Mouse (Mus musculus) layer of hippocampus, postnatal 25 days (tissue): Measurements from ENCODE around the gene BC025920. TPM values are rescaled to one million over a fixed set of nuclear protein-coding genes. Genes with fewer than 3 reads are reported as not detected.

Experiments used
- DNase-seq, 2 experiments: peaks; one replicate each; pipeline ENCODE4 v3.0.0; 2022; ENCODE audit warnings: mixed read lengths in 2 of 2, low spot score in 1 of 2; ENCODE audit errors: extremely low spot score in 1 of 2
- total RNA-seq, 2 experiments: library from RNA; stranded (reverse); gene quantifications; 2 replicates each; pipeline ENCODE4 v1.2.3; 2021

The BC025920 gene
- total RNA-seq, 2 experiments from 2014 or later, result 4.2 to 4.4 TPM

DNA sequence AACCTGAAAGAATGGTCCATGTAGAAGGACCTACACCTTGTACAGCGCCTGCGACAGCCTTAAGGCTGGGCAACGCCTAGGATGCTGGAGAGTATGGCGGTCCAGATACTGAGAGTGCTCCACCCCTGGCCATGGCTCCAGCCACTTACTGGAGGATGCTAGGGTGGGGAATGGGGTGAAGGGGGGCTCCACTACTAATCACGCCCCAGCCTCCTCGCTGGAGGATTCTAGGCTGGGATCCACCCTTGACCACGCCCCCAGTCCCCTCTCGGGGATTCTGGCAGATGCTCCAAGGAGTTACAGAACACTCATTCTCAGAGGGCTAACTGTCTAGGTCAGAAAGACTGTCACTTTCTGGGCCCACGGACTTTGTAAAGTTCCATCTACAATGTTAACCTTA, 33.1 kb upstream of the BC025920 start:
- no peak for DNase-seq

DNA sequence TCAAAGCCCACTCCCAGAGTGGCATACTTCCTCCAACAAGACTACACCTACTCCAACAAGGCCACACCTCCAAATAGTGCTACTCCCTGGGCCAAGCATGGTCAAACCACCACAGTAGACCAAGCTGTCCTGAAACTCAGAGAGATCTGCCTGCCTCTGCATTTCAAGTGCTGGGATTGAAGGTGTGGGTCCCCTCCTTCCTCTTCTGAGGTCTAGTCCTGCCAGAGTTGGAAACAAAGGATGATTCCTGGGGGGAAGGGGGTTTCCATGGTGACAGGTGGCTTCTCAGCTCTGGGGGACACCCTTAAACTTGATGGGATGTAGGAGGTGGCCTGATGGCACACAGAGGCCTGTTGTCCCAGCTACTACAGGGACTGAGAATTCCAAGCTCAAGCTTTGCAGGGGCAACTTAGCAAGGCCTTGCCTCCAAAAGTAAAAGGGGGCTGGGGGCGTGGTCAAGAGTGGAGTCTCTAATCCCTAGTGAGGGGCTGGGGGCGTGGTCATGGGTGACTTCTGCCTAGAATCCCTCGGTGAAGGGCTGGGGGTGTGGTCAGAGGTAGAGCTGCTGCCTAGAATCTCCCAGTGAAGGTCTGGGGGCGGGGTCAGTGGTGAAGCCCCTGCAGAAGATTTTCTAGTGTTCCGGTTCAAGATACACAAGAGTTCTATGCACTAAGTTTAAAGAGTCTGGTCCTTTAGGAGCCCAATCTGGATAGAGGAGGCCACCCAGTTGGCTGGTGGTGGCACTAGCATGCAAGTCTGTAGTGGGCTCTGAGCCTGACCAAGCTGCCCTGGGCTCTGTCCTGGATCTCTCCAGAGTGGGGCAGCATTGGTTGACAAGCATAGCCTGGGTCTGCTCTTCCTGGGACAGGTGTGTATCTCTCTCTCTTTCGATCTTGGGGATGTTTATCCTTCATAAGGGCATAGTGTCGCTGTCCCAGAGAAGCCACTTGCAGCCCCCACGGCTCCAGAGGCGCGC, 31.7 kb upstream of the BC025920 start, which contains the start of gene Tle2:
TSS of gene Tle2 (plus strand) at position 481 of the 976 bp plus-strand sequence.
- no peak for DNase-seq

DNA sequence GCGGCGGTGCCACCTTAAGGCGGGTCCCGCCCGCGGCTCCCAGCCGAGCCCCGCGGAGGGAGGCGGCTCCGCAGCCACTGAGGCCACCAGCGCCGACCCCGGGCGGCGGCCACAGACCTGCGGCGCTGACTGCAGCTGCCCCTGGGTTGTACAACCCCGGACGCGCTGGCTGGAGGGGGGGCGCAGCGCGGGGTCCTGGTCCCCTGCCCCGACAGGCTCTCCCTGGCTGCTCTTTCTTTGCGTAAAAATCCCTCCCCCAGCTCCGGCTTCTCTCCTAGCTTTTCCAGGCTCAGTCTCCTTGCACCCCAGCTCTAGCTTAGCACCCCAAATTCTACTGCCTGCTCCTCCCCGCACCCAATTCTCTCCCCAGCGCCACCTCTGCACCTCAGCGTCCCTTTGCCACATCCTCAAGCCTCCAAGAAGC, 30.9 kb upstream of the BC025920 start:
- DNase-seq, result no peak

DNA sequence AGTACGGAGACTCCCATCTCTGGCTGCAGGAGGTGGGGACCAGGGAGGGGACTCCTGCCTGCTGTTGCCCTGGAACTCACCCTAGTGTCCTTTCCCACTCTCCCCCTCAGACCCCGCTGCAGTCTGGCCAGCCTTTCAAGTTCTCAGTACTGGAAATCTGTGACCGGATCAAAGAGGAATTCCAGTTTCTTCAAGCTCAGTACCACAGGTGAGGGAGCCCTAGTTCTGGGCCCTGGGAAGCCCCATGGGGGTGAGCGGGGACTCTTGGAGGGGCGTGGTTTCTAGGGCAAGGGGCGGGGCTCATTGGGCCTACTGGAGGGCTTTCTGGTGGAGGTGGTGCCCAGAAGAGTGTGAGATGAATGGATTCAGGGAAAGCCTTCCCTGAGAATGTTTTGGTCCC, 30.4 kb upstream of the BC025920 start:
- DNase-seq, result no peak

DNA sequence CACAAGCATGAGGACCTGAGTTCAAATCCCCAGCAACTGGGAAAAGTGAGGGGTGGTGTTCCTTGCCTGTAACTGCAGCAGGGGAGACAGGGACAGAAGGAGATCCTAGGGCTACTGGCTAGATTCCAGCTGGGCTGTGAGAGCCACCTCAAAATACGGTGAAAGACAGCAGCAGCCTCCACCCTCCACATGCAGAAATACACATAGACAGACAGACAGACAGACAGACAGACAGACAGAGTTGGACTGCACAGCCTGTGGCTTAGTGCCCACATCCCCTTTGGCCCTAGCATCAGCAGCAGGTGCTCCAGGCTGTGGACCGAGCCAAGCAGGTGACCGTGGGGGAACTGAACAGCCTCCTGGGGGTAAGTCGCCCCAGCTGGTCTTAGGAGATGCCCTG, 26.1 kb upstream of the BC025920 start:
- DNase-seq, result no peak

DNA sequence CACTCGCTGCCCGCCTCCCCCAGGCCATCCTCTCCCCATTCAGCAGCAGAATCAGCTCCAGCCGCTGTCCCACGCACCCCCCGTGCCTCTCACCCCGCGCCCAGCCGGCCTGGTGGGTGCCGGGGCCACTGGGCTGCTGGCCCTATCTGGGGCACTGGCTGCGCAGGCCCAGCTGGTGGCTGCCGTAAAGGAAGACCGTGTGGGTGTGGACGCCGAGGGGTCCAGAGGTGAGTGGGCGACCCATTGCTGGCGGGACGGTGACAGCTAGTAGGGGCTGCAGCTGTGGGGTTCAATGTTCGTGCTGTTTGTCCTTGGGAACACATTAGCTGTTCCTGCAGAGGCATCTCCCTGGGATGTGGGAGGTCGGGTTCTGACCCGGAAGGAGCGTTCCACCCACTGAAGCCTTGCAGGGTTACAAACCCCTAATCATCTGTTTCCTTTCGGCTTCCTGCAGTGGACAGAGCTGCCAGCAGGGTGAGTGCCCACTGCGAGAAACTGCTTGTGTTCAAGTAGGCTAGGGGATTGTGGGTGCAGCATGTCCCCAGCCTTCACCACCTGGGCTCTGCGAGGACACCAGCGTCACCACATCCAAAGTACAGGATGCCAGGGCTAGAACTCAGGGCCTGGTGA, 25.5 kb upstream of the BC025920 start:
- DNase-seq, result no peak

DNA sequence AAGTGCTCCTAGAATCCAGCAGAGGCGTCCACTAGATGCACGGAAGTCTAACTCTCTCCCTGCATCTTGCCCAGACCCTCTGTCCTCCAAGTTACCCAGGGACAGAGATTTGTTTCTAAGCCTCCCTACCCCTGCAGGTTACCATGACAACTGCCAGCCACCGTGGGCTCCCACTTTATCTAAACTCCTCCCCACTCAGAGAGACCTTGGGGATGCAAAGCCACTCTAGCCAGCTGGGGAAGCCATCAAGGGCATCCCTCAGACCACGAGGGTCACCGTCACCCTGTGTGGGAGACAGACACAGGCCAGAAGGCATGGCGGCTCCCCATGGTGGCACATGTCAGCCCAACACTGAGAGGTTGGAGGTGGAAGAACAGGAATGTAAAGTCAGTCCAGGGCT, 22.7 kb upstream of the BC025920 start:
- DNase-seq, result no peak

DNA sequence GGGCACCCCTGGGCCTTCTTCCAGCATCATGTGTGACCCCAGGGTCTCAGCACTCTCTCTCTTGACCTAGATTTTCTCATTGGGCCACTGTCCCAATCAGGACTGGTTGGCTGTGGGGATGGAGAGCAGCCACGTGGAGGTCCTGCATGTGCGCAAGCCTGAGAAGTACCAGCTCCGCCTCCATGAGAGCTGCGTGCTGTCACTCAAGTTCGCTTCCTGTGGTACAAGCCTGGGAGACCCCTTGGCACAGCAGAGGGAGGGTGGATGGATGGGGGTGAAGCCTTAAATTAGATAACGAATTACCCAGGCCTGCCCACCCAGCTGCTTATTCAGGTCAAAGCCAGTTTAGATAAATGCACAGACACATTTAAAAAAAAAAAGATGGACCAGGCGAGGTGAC, 17.3 kb upstream of the BC025920 start:
- DNase-seq, result no peak

DNA sequence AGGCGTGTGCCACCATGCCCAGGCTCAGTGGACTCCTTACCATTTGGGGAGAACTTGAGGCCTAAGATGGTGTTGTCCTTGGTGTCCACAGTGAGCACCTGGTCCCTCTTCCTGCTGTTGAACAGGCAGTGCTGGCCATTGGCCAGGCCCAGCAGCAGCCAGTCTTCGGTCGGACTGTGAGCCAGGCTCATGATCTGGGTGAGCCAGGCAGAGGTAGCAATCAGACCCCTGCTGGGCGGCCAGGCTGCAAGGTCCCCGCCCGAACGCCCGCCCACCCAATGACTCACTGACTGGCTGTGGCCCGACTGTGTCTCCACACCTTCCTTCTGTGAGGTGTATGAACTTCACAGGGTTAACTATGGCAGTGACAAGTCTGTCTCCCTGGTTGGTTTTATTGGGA, 14.2 kb upstream of the BC025920 start:
- no peak for DNase-seq

DNA sequence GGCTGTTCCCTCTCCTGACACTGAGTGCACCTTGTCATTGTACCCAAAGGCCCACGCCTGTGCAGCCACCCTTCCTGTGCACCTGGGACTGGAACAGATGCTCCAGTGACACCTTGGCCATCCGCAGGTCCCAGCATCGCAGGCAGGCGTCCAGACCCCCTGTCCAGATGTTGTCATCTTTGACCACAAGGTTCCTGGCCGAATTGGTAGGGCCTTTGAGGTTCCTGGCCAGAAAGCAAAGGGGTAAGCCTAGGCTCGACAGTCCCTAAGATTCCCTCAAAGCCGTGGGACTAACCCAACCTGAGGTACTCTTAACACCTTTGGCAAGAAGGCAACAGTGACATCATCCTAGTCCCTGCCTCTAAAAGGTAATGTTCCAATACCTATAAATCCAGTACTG, 13.4 kb upstream of the BC025920 start:
- DNase-seq, result no peak

DNA sequence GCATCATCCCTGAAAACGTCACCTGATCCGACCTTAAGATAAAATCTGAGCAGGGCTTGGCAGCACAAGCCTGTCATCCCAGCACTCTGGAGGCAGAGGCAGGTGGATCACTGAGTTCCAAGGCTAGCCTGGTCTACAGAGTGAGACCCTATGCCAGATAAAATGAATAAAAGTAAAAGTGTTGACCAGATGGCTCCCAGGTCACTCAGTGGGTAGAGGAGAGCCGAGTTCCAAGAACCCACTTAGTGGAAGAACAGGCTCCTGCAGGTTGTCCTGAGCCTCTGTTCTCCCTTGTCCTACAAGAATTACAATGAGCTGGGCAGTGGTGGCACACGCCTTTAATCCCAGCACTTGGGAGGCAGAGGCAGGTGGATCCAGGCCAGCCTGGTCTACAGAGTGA, 12.8 kb upstream of the BC025920 start:
- no peak for DNase-seq

DNA sequence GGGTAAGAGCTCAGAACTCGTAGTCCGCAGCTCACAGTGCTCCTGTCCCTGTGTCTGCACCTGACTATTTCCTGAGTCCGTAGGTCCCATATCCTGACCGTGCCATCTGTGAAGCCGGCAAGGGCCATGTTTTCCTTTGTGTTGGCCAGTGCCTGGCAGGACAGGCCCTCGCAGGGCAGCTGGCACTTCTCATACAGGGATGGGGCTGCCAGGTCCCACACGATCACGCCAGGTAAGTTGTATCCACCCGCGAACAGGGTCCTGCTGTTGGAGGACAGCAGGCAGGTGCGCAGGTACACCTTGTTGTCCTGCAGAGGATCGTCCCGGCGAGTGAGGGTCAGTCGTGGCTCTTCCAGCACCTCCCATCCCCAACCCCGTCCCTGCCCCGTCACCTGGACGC, 12.1 kb upstream of the BC025920 start:
- no peak for DNase-seq

DNA sequence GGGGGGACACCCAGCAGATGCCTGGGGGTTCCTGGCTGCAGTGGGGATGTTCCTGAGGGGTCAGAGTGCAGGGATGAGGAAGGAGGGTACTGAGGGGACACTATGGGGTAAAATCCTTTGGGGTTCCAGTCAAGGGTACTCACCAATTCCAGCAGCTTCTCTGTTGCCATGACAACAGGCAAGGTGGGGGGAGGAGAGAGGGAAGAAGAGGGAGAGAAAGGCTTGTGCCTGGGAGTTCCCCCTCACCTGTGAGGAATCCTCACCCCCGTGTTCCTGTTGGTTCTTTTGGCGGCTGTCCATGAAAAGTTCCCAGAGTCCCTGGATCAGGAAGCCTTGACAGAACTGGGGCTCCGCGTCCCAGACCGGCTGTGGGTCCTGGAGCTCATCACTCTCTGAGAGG, 10.5 kb upstream of the BC025920 start:
- DNase-seq, result no peak

DNA sequence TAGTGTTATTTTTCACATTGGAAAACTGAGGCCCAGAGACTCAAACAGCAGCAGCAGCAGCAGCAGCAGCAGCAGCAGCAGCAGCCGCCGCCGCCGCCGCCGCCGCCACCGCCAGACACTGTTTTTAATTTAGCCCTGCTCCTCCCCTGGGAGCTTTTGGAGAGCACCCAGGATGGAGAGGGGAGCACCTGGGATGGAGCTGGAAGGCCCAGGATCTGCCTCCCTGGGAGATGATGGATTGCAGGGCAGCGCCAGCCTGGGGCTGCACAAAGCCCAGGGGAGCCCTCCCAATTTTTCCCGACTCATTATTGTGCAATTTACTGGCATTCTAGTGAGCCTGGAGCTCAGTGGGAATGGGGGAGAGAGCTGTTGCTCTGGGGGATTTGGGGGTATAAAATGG, 9.5 kb upstream of the BC025920 start:
- no peak for DNase-seq

DNA sequence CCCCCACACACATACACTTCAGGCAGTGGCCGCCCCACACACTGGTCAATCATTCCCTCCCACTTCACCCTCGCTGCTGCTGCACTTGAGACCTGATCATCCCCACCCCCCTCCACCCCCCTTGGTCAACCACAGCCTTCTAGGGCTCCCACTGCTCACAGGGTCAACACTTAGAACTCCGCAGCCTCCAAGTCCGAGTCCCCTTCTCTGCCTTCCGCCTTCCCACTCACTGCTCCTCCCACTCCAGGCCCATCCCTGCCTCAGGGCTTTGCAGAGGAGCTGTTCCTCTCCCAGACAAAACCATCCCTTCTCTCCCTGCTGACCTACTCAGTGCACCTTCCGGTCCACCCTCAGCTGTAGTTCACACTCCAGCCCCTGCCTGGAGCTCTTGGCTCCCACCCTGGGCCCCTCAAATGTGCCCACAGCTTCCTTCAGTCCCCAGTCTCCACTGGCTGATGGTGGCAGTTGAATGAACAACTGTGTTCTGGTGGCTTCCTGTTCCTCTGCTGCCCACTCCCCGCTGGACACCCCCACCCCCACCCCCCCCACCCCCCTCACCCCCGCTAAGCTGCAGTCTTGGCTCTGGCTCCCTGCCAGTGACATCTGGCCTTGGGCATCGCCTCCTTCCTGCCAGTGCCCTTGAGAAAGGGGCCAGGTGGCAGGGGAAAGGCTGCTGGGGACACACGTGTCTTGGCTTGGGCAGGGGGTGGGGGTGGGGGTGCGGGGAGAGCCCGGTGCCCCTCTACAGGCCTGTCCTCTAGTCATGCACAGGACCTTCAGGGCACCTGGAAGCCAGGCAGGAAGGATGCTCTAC, 8.7 kb upstream of the BC025920 start:
- no peak for DNase-seq

DNA sequence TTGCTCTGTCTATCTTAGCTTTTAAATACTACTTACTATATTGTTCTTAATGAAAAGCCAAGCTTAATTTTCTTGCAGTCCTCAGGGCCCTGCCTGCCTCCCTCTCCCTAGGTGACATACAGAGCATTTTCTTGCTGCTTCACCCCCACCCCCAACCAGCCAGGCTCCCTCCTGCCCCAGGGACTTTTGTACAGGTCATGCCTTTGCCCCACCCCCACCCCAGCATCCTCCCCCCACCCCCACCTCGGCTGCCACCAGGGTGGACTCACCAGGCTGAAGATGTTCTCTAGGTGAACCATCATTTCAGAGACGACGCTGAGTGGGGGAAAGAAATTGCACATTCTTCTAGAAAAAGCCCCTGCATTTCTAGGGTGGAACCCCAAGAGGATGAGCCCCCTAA, 7.7 kb upstream of the BC025920 start:
- DNase-seq, result no peak

DNA sequence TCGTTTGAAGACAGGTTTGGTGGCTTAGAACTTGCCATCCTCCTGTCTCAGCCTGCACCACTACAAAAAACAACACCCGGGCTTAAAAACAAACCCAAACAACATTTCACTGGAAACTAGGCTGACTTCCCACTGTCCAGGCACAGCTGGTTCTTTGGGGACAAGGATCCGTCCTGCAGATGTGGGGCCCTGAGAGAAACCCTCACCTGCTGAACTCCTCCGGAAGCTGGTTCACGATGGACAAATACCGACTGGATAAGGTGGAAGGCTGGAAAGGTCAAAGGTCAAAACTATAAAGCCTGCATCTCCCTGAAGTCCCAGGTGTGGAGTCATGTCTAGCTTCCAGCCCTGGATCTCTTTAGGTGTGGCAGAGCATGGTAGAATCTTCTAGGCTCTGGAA, 7.2 kb upstream of the BC025920 start:
- DNase-seq, result no peak

DNA sequence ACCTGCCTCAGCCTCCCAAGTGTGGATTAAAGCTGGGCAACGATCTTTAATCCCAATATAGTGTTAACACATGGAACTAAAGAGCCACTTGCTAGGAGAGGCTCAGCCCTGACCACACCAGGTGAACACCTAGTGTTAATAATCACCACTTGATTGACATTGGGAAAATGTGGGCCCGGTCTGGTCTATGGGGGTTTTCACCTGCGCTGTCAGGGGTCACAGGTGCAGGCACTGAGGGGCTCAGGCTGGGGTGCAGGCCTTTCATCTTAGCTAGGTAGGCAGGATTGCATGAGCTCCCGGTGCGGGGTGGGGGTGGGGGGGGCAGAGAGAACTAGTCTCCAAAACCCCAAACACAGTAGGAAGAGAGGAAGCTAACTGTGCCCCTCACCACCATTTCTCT, 6.4 kb upstream of the BC025920 start:
- DNase-seq, result no peak

DNA sequence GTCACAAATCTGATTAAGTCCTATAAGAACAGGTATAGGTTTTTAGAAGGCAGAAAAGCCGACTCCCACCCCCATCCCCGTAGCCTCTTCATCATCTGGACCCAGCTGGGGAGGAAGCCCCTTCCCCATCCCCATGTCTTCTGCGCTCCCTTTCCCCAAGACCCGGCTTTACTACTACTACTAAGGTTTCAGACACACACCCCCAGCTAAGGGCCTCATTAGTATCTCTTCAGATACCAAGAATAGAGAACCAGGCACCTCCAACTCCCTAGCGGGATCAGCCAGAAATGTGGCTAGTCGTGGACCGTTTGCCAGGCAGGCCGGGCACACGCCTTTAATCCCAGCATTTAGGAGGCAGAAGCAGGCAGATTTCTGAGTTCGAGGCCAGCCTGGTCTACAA, 6.0 kb upstream of the BC025920 start:
- no peak for DNase-seq

DNA sequence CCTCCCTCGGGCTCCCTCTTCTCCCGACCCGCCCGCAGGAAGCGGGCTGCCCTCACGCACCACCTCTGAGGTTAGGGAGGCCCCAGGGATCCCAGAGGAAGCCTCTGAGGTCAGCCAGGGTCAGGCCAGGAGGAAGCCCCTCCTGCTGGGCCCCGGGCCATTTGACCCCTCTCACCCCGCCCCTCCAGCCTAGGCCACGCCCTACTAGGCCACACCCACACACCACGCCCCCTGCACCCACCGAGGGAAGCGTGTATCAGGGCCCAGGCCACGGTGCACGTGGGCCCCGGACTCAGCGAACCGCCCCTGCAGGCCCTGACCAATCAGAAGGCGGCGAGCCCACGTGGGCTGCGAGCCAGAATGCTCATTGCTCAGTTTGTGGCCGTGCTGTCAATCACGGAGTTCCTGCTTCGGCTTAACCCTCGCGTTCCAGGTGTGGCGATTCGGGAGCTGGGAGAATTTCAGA, 5.3 kb upstream of the BC025920 start, which contains the start of gene Tle6:
TSS of gene Tle6 (minus strand) at position 336 of the 466 bp plus-strand sequence.
- DNase-seq, result peak; percentile 91 to 93

DNA sequence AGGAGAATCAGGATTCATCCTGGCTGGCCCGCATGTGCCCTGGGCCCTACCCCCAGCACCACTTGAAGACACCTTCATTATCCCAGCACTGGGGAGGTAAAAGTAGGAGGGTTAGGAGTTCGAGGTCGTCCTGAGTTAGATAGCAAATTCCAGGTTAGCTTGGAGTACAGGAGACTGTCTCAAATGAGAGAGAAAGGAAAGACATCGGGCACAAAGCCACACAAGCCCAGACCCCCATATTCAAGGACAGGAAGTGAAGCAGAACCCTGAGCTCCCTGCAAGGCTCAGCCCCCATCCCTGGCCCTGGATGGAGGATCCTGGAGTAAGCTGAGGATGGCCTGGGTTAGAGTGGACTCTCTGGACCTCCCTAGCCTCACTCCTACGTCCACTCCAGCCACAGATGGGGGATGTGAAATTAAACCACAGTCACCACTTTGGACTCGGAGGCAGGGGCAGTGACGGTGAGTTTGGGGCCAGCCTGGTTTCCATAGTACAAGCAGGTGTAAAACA, 4.6 kb upstream of the BC025920 start:
- DNase-seq, result no peak
